Mouse (Mus musculus) myocyte (in vitro differentiated cells): ENCODE measurements around the gene 2210408I21Rik.

Source experiments
- POLR2A ChIP-seq: IDR thresholded peaks from one replicate; pipeline ENCODE4 v1.6.1; 2011; ENCODE audit warnings: low read depth, mild to moderate bottlenecking, control low read depth, moderate library complexity; ENCODE audit not compliant: insufficient read length
- POLR2AphosphoS2 ChIP-seq: IDR thresholded peaks from one replicate; pipeline ENCODE4 v1.6.1; 2011; ENCODE audit warnings: low read depth, control low read depth; ENCODE audit not compliant: insufficient read length
- TCF12 ChIP-seq: IDR thresholded peaks from one replicate; pipeline ENCODE4 v1.6.1; 2011; ENCODE audit warnings: mild to moderate bottlenecking, control low read depth; ENCODE audit not compliant: poor library complexity, insufficient read depth, severe bottlenecking

DNA sequence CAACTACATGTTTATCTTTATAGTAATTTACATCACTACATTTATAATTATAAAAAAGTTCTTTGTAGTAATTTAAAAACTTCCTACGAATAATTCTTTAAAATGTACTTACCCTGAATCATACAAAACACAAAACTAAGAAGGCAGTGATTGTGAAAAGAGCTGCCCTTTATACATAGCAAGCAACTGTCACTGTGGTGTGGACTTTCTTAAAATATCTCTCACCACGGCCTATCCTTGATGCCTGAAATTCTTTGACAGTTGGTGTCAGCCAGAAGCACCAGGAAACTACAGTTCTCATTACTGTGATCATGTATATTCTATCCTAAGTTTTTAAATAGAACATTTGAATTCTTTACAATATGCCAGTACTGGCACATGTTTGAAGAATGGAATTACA lies 4.2 kb upstream of the 2210408I21Rik start:
- TF ChIP-seq POLR2A (no peak), POLR2AphosphoS2 (no peak), TCF12 (no peak)
